Mouse (Mus musculus): ENCODE results near the gene Macrod2. TPM values are rescaled to one million over a fixed set of nuclear protein-coding genes. Genes with fewer than 3 reads are reported as not detected.
A peak's percentile ranks its signal among the peaks of the same experiment; 100 is the strongest.

Macrod2 gene
- polyA plus RNA-seq, 1 experiment, result not detected

DNA sequence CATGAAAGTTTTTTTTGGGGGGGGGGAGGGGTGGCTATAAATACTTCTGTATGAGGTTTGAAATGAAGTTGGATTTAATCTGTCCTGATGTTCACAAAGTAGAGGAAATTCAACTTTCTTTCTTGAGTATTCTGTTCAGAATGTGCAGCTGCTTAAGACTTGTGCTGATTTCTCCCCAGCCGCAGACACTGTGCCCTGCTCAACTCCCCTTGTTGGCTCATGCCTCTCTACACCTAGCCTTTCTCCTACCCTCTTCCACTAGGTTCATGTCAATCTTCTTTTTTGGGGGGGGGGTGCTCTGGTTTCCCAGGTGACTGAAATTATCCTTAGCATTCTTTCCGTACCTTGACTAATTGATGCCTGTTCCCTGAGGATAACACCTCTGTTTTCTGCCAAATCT, 258.9 kb downstream of the Macrod2 start:
- no peak for TF ChIP-seq POLR2A (IDR thresholded peaks at IDR 0.05; ENCODE audit: insufficient read depth, low read depth, low read length)
- no peak overlapping the region for H3K4me3 ChIP-seq (ENCODE audit: insufficient read depth, low read depth, low read length)
- H3K27ac ChIP-seq (ENCODE audit: insufficient read depth, low read depth, low read length), result no peak overlapping the region
- 88% methylated on average over 2 of the region's 2 CpGs for WGBS
- no peaks in the 10 kb centered on the region for H3K4me1 ChIP-seq (ENCODE audit: control insufficient read depth, insufficient read depth, low read length)

DNA sequence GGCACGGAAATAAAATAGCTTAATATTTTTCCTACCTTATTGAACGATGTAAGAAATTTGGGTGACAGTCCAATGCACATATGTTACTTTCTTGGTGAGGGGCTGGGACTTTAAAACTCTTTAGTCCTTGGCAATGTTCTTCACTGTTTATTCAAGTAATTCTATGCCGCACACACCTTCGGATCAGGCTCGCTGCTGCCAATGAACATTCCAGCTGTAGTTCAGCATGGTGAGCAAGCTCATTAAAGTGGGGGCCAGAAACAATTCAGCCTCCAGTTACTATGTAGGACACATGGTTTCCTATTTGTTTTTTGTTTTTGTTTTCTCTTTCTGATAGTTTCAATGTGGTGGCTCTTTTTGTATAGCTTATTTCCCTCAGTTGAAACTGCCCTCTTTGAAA, 267.6 kb downstream of the Macrod2 start:
- Histone ChIP-seq H3K27ac (ENCODE audit: insufficient read depth, low read depth, low read length) (no peak overlapping the region), H3K4me1 (ENCODE audit: control insufficient read depth, insufficient read depth, low read length) (no peaks in the 10 kb centered on the region), H3K4me3 (ENCODE audit: insufficient read depth, low read depth, low read length) (no peak overlapping the region)
- WGBS, result 84% methylated on average over 5 of the region's 5 CpGs
- no peak for TF ChIP-seq POLR2A (IDR thresholded peaks at IDR 0.05; ENCODE audit: insufficient read depth, low read depth, low read length)
- TF ChIP-seq CTCF (IDR thresholded peaks at IDR 0.05; ENCODE audit: insufficient read depth, low read depth, low read length), result no peak

DNA sequence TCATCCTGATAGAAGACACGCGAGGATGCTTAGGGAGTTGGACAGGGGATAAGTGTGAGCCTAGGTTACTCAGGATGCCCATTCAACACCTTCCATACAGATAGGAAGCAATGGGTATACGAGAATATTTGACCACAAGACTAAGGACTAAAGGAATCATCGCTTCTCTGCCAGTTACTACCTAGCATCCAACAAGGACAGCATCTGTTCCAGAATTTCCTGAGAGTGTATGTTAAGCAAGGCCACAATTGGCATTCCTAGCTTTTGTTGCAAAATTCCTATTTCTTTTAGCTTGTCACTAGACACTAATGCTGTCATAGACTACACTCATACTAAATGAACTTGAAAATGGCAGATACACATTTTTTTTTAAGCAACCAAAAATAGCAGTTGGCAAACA, 269.3 kb downstream of the Macrod2 start:
- 95% methylated on average over 4 of the region's 4 CpGs for WGBS
- TF ChIP-seq CTCF (IDR thresholded peaks at IDR 0.05; ENCODE audit: insufficient read depth, low read depth, low read length), result no peak
- no peak for TF ChIP-seq POLR2A (IDR thresholded peaks at IDR 0.05; ENCODE audit: insufficient read depth, low read depth, low read length)
- no peak overlapping the region for H3K4me3 ChIP-seq (ENCODE audit: insufficient read depth, low read depth, low read length)
- H3K27ac ChIP-seq (ENCODE audit: insufficient read depth, low read depth, low read length), result no peak overlapping the region
- H3K4me1 ChIP-seq (ENCODE audit: control insufficient read depth, insufficient read depth, low read length), result no peaks in the 10 kb centered on the region

DNA sequence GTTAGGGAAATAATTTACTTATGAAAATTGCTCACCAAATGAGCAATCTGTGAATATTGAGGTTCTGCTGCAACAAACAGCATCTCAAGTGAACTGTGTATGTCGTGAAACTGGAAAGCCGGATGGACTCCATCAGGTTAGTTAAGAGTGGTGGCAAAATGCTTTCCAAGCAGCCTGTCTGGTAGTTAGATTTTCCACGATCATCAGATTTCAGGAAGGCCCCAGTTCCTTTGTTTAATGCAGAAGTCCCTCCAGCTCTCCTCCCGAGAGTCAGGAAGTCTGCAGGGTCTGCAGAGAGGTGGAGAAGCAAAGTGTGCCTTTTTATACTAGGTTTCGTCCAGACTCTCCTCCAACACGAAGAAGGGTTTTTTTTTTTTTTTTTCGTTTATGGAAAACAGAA, 271.7 kb downstream of the Macrod2 start:
- TF ChIP-seq CTCF (IDR thresholded peaks at IDR 0.05; ENCODE audit: insufficient read depth, low read depth, low read length) (no peak), POLR2A (IDR thresholded peaks at IDR 0.05; ENCODE audit: insufficient read depth, low read depth, low read length) (no peak)
- Histone ChIP-seq H3K4me3 (ENCODE audit: insufficient read depth, low read depth, low read length) (no peak overlapping the region), H3K4me1 (ENCODE audit: control insufficient read depth, insufficient read depth, low read length) (no peaks in the 10 kb centered on the region), H3K27ac (ENCODE audit: insufficient read depth, low read depth, low read length) (no peak overlapping the region)
- WGBS, result 61% methylated on average over 7 of the region's 7 CpGs

DNA sequence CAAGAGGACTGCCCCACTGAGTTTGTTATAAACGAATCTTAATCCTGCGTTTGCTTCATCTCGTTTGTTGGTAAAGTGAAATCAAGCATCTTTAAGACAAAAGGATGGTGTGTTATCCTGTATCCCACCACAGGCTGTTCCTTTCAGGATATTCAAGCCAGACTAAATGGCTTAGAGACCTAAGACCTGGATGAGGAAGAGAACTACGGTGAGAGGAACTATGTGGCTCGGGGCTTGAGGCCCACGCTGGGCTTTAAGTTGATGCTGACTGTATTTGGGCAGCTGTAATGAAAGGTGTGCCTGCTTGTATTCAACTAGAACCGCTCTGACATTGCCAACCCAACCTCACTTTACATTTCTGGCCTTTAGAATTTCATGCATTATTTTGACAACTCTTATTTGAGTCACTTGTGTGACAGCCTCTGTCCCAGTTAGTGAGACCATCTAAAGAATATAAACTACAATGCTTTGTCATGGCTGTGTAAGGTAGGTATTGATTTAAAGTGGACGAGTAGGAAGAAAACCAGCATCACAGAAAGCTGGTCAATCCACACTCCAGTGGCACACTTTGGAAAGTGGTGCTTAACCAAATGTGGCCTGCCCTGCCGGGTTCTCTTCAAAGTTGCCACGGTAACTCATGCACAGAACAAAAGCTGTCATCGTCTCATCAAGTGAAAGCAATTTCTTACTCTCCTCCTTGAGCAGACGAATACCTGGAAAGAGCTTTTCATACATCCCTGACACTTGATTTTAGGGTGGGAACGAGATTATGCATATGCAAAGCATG, 272.3 kb downstream of the Macrod2 start:
- H3K4me1 ChIP-seq (ENCODE audit: control insufficient read depth, insufficient read depth, low read length), result no peaks in the 10 kb centered on the region
- TF ChIP-seq POLR2A (IDR thresholded peaks at IDR 0.05; ENCODE audit: insufficient read depth, low read depth, low read length), result no peak
- no peak for TF ChIP-seq CTCF (IDR thresholded peaks at IDR 0.05; ENCODE audit: insufficient read depth, low read depth, low read length)
- H3K27ac ChIP-seq (ENCODE audit: insufficient read depth, low read depth, low read length), result no peak overlapping the region
- H3K4me3 ChIP-seq (ENCODE audit: insufficient read depth, low read depth, low read length), result no peak overlapping the region
- WGBS, result 72% methylated on average over 13 of the region's 13 CpGs

DNA sequence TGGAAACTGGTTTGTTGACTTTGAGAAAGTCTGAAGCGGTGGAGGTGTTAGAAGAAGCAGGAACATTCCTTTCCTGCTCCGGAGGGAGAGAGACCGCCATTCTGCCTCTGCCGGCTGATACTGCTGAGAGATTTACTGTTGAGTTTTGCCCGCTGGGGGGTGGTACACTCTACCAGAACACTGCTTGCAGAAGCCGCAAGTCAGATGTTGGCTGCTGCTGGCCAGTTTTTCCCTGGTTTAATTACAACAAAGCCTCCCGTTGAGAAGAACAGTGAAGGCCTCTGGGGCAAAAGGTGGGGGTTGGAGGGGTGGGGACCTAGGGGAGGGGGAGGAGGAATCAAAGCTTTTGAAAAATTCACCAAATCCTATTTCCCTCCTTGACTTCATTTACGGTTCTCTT, 273.2 kb downstream of the Macrod2 start:
- peak overlapping the region; percentile 13 for H3K4me3 ChIP-seq (ENCODE audit: insufficient read depth, low read depth, low read length)
- no peak overlapping the region for H3K27ac ChIP-seq (ENCODE audit: insufficient read depth, low read depth, low read length)
- TF ChIP-seq CTCF (IDR thresholded peaks at IDR 0.05; ENCODE audit: insufficient read depth, low read depth, low read length), result peak; percentile 51; the same call in 1 of the 2 replicates
- TF ChIP-seq POLR2A (IDR thresholded peaks at IDR 0.05; ENCODE audit: insufficient read depth, low read depth, low read length), result no peak
- WGBS, result 11% methylated on average over 8 of the region's 8 CpGs
- H3K4me1 ChIP-seq (ENCODE audit: control insufficient read depth, insufficient read depth, low read length), result no peaks in the 10 kb centered on the region

DNA sequence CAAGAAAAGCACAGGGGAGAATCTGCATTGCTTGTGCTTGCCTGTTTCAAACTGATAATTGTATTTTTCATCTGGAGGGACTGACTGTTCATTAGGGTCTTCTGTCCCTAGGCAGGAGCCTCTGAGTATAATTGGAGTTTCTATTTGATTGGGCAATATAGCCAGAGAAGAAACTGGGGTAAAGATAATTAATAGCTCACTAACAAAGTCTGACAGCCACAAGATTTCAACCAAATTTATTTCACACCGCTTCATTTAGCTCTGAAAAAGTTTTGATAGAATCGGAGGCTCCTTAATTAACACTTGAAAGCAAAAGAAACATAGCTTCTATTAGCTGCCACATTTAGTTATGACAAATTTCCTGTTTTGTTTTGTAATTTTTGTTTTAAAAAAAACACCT, 274.0 kb downstream of the Macrod2 start:
- Histone ChIP-seq H3K4me3 (ENCODE audit: insufficient read depth, low read depth, low read length) (no peak overlapping the region), H3K4me1 (ENCODE audit: control insufficient read depth, insufficient read depth, low read length) (no peaks in the 10 kb centered on the region), H3K27ac (ENCODE audit: insufficient read depth, low read depth, low read length) (no peak overlapping the region)
- TF ChIP-seq CTCF (IDR thresholded peaks at IDR 0.05; ENCODE audit: insufficient read depth, low read depth, low read length) (no peak), POLR2A (IDR thresholded peaks at IDR 0.05; ENCODE audit: insufficient read depth, low read depth, low read length) (no peak)
- WGBS, result 63% methylated on average over 2 of the region's 2 CpGs

DNA sequence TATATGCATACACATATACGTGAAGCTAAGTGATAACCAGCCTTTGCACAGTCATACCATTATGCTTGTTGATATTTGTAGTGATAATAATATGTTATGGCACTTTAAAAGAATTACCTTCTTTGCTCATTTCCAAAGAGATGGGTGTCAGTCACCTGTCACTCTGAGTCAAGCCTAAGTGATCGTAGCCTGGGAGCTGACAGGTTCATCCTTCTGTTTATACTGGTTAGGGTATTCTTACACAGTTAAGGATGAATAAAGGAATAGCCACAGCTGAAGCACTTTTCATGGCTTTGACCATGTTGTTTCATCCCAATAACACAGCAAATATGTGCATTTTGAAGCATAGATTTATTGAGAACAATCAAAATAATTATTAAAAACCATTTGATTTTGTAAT, 274.7 kb downstream of the Macrod2 start:
- Histone ChIP-seq H3K4me1 (ENCODE audit: control insufficient read depth, insufficient read depth, low read length) (no peaks in the 10 kb centered on the region), H3K4me3 (ENCODE audit: insufficient read depth, low read depth, low read length) (no peak overlapping the region), H3K27ac (ENCODE audit: insufficient read depth, low read depth, low read length) (no peak overlapping the region)
- TF ChIP-seq CTCF (IDR thresholded peaks at IDR 0.05; ENCODE audit: insufficient read depth, low read depth, low read length), result no peak
- no peak for TF ChIP-seq POLR2A (IDR thresholded peaks at IDR 0.05; ENCODE audit: insufficient read depth, low read depth, low read length)
- 79% methylated on average over 2 of the region's 2 CpGs for WGBS

DNA sequence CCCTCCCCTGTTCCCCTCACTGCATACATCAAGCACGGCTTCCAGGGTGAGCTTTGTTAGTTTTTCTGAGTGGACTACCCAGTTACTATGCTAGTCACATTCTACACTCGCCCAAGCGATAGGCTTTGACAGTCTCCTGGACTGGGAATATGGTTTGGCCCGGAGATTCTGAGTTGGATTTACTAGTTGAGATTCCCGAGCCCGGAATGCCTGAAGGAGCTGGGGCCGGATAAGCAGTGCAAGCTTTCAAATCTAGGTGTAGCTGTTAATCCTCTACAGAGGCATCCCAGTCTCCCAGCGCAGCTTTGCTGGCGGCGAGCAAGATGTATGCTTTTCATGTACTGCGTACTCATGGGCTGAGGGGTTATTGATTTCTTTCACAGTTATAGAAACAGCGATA, 275.3 kb downstream of the Macrod2 start:
- WGBS, result 2% methylated on average over 12 of the region's 12 CpGs
- no peaks in the 10 kb centered on the region for H3K4me1 ChIP-seq (ENCODE audit: control insufficient read depth, insufficient read depth, low read length)
- no peak for TF ChIP-seq POLR2A (IDR thresholded peaks at IDR 0.05; ENCODE audit: insufficient read depth, low read depth, low read length)
- no peak for TF ChIP-seq CTCF (IDR thresholded peaks at IDR 0.05; ENCODE audit: insufficient read depth, low read depth, low read length)
- 0 out of 2 replicates have a peak overlapping the region, but pooled peaks have one; percentile 40 for H3K27ac ChIP-seq (ENCODE audit: insufficient read depth, low read depth, low read length)
- H3K4me3 ChIP-seq (ENCODE audit: insufficient read depth, low read depth, low read length), result peak overlapping the region; percentile 45
